Mouse (Mus musculus) heart, adult 2 months (tissue): ENCODE data around the gene Msi2.

Experiments
- CTCF ChIP-seq: fragments of 200-600 bp; IDR thresholded peaks from 2 replicates; pipeline ENCODE4 v1.8.1; 2022; ENCODE audit warnings: antibody characterized with exemption, mild to moderate bottlenecking, moderate library complexity
- EP300 ChIP-seq: fragments of 200-500 bp; IDR thresholded peaks from 2 replicates; pipeline ENCODE4 v1.6.1; 2011; ENCODE audit warnings: low read depth, low read length, control low read depth; ENCODE audit not compliant: insufficient read depth
- POLR2A ChIP-seq: fragments of 200-500 bp; IDR thresholded peaks from 2 replicates; pipeline ENCODE4 v1.6.1; 2011; ENCODE audit warnings: mild to moderate bottlenecking, low read depth, low read length, control low read depth; ENCODE audit not compliant: insufficient read depth

DNA sequence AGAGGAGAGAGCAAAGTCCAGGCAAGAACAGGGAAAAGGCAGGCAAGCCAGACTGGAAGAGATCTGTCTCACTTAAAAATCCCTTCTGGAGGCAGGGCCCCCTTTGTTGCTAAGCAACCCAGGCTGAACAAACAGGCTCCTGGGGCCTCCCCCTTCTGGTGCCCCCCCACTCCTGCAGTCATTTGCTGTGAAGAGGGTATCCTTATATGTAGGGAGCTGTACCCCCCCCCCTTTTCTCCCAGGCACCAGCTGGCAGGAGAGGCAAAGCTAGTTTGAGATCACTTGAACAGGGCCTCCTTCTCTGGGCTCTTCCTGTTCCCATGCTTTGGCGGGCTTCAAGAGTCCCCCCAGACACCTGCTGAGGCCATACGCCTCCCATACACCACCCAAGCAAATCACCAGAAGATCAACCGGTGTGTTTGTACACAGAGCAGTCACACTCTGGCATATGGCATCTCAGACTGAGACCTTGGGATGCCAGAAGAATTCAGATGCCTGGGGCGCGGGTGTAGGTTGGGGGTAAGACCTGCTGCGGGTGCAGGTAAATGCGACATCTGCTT, 236.6 kb downstream of the Msi2 start:
- TF ChIP-seq EP300 (no peak), POLR2A (no peak), CTCF (no peak)
